Mouse (Mus musculus): ENCODE data around the gene Zfp346. TPM values are rescaled to one million over a fixed set of nuclear protein-coding genes. Genes with fewer than 3 reads are reported as not detected.

Zfp346 gene
- polyA plus RNA-seq, 1 experiment from 2014 or later, result 6.9 TPM

GRCm38 (mm10) chr13:55133448-55133847 lies 28.3 kb downstream of the Zfp346 start, which contains the start of gene Gm17617:
Gene Gm17617 (minus strand): TSS chr13:55133548.
- TF ChIP-seq CTCF (IDR thresholded peaks at IDR 0.05) (no peak), EP300 (IDR thresholded peaks at IDR 0.05) (no peak)
- 92% methylated on average over 2 of the region's 2 CpGs for WGBS
- Histone ChIP-seq H3K9ac (replicated peaks; ENCODE audit: low read depth) (no peak within 1 kb of the TSS), H3K4me3 (ENCODE audit: low read depth, low read length) (no peak within 1 kb of the TSS), H3K27ac (ENCODE audit: low read length) (no peak within 1 kb of the TSS), H3K4me2 (replicated peaks; ENCODE audit: low read depth, low read length) (no peak within 1 kb of the TSS), H3K9me3 (ENCODE audit: low read length) (no peaks in the 10 kb centered on the region), H3K36me3 (ENCODE audit: insufficient read depth, low read length) (peaks cover 19% of the 10 kb centered on the region; the same call in 1 of the 2 replicates), H3K4me1 (ENCODE audit: insufficient read depth, low read depth, low read length) (no peaks in the 10 kb centered on the region), H3K27me3 (replicated peaks; ENCODE audit: insufficient read depth, low read length) (no peaks in the 10 kb centered on the region)
- ATAC-seq (no peak), DNase-seq (ENCODE audit: low spot score) (no peak)

- ATAC-seq, result peak; percentile 55
- no peak for TF ChIP-seq EP300 (IDR thresholded peaks at IDR 0.05)
- TF ChIP-seq CTCF (IDR thresholded peaks at IDR 0.05), result peak; percentile 75
- no peaks in the 10 kb centered on the region for H3K9me3 ChIP-seq (ENCODE audit: low read length)
- no peak overlapping the region for H3K4me3 ChIP-seq (ENCODE audit: low read depth, low read length)
- peaks cover 17% of the 10 kb centered on the region; the same call in 1 of the 2 replicates for H3K36me3 ChIP-seq (ENCODE audit: insufficient read depth, low read length)
- H3K27me3 ChIP-seq (replicated peaks; ENCODE audit: insufficient read depth, low read length), result no peaks in the 10 kb centered on the region
- no peak overlapping the region for H3K27ac ChIP-seq (ENCODE audit: low read length)
- H3K4me1 ChIP-seq (ENCODE audit: insufficient read depth, low read depth, low read length), result no peaks in the 10 kb centered on the region
- H3K9ac ChIP-seq (replicated peaks; ENCODE audit: low read depth), result no peak overlapping the region
- peak; percentile 52 for DNase-seq (ENCODE audit: low spot score)
- WGBS, result 5% methylated on average over 5 of the region's 5 CpGs
- H3K4me2 ChIP-seq (replicated peaks; ENCODE audit: low read depth, low read length), result no peak overlapping the region
These were observed 30.3 kb downstream of the Zfp346 start for GRCm38 (mm10) chr13:55135382-55135781.

- Histone ChIP-seq H3K27ac (ENCODE audit: low read length) (no peak overlapping the region), H3K9ac (replicated peaks; ENCODE audit: low read depth) (no peak overlapping the region), H3K9me3 (ENCODE audit: low read length) (no peaks in the 10 kb centered on the region), H3K27me3 (replicated peaks; ENCODE audit: insufficient read depth, low read length) (no peaks in the 10 kb centered on the region), H3K4me3 (ENCODE audit: low read depth, low read length) (no peak overlapping the region), H3K4me2 (replicated peaks; ENCODE audit: low read depth, low read length) (no peak overlapping the region), H3K4me1 (ENCODE audit: insufficient read depth, low read depth, low read length) (no peaks in the 10 kb centered on the region), H3K36me3 (ENCODE audit: insufficient read depth, low read length) (no peaks in the 10 kb centered on the region)
- ATAC-seq (no peak), DNase-seq (ENCODE audit: low spot score) (no peak)
- TF ChIP-seq EP300 (IDR thresholded peaks at IDR 0.05), result no peak
- no peak for TF ChIP-seq CTCF (IDR thresholded peaks at IDR 0.05)
- 73% methylated on average over 2 of the region's 2 CpGs for WGBS
These were observed 35.2 kb downstream of the Zfp346 start for GRCm38 (mm10) chr13:55140271-55140670.

- Histone ChIP-seq H3K9me3 (ENCODE audit: low read length) (no peaks in the 10 kb centered on the region), H3K4me2 (replicated peaks; ENCODE audit: low read depth, low read length) (peak within 1 kb of the TSS; percentile 84), H3K9ac (replicated peaks; ENCODE audit: low read depth) (peak within 1 kb of the TSS; percentile 51), H3K27me3 (replicated peaks; ENCODE audit: insufficient read depth, low read length) (no peaks in the 10 kb centered on the region), H3K4me3 (ENCODE audit: low read depth, low read length) (peak within 1 kb of the TSS; percentile 56), H3K36me3 (ENCODE audit: insufficient read depth, low read length) (no peaks in the 10 kb centered on the region), H3K27ac (ENCODE audit: low read length) (peak within 1 kb of the TSS; percentile 57), H3K4me1 (ENCODE audit: insufficient read depth, low read depth, low read length) (no peaks in the 10 kb centered on the region)
- ATAC-seq (peak; percentile 69), DNase-seq (ENCODE audit: low spot score) (peak; percentile 62)
- 3% methylated on average over 63 of the region's 68 CpGs for WGBS
- TF ChIP-seq EP300 (IDR thresholded peaks at IDR 0.05), result no peak
- TF ChIP-seq CTCF (IDR thresholded peaks at IDR 0.05), result no peak
These were observed 47.7 kb downstream of the Zfp346 start, which contains the start of gene Fgfr4 for GRCm38 (mm10) chr13:55152621-55153415. Gene Fgfr4 (plus strand): TSS chr13:55152640.

- H3K36me3 ChIP-seq (ENCODE audit: insufficient read depth, low read length), result no peaks in the 10 kb centered on the region
- H3K4me1 ChIP-seq (ENCODE audit: insufficient read depth, low read depth, low read length), result no peaks in the 10 kb centered on the region
- H3K9ac ChIP-seq (replicated peaks; ENCODE audit: low read depth), result no peak overlapping the region
- no peaks in the 10 kb centered on the region for H3K27me3 ChIP-seq (replicated peaks; ENCODE audit: insufficient read depth, low read length)
- no peak for ATAC-seq
- no peak overlapping the region for H3K4me3 ChIP-seq (ENCODE audit: low read depth, low read length)
- H3K9me3 ChIP-seq (ENCODE audit: low read length), result no peaks in the 10 kb centered on the region
- TF ChIP-seq EP300 (IDR thresholded peaks at IDR 0.05) (no peak), CTCF (IDR thresholded peaks at IDR 0.05) (no peak)
- H3K27ac ChIP-seq (ENCODE audit: low read length), result peak overlapping the region; percentile 35; the same call in 1 of the 2 replicates
- WGBS, result 69% methylated on average over 5 of the region's 5 CpGs
- H3K4me2 ChIP-seq (replicated peaks; ENCODE audit: low read depth, low read length), result peak overlapping the region; percentile 36
- no peak for DNase-seq (ENCODE audit: low spot score)
These were observed 48.8 kb downstream of the Zfp346 start for GRCm38 (mm10) chr13:55153951-55154350.

- Histone ChIP-seq H3K4me3 (ENCODE audit: low read depth, low read length) (no peak overlapping the region), H3K4me2 (replicated peaks; ENCODE audit: low read depth, low read length) (no peak overlapping the region), H3K27me3 (replicated peaks; ENCODE audit: insufficient read depth, low read length) (no peaks in the 10 kb centered on the region), H3K27ac (ENCODE audit: low read length) (0 out of 2 replicates have a peak overlapping the region, but pooled peaks have one; percentile 9), H3K9ac (replicated peaks; ENCODE audit: low read depth) (no peak overlapping the region), H3K9me3 (ENCODE audit: low read length) (no peaks in the 10 kb centered on the region), H3K36me3 (ENCODE audit: insufficient read depth, low read length) (no peaks in the 10 kb centered on the region), H3K4me1 (ENCODE audit: insufficient read depth, low read depth, low read length) (no peaks in the 10 kb centered on the region)
- ATAC-seq (no peak), DNase-seq (ENCODE audit: low spot score) (no peak)
- 63% methylated on average over 7 of the region's 7 CpGs for WGBS
- TF ChIP-seq CTCF (IDR thresholded peaks at IDR 0.05) (no peak), EP300 (IDR thresholded peaks at IDR 0.05) (no peak)
These were observed 57.3 kb downstream of the Zfp346 start for GRCm38 (mm10) chr13:55162365-55162764.
